Mouse (Mus musculus): ENCODE measurements around the gene Gnaz. TPM values are rescaled to one million over a fixed set of nuclear protein-coding genes. Genes with fewer than 3 reads are reported as not detected.
A peak's percentile ranks its signal among the peaks of the same experiment; 100 is the strongest.

The Gnaz gene
- total and polyA plus RNA-seq, 2 experiments from 2014 or later: 106 to 140 TPM

- ATAC-seq (no peak), DNase-seq (peak; percentile 30)
- TF ChIP-seq CTCF (IDR thresholded peaks at IDR 0.05; ENCODE audit: low read depth): no peak
- Histone ChIP-seq H3K9me3 (ENCODE audit: low read length) (no peaks in the 10 kb centered on the region), H3K27me3 (ENCODE audit: insufficient read depth, low read length) (no peaks in the 10 kb centered on the region), H3K4me3 (ENCODE audit: low read depth, low read length) (peak overlapping the region; percentile 94), H3K27ac (ENCODE audit: low read depth, low read length) (peak overlapping the region; percentile 88; the same call in 1 of the 2 replicates), H3K36me3 (ENCODE audit: insufficient read depth) (0 out of 2 replicates have a peak, but pooled peaks cover 4% of the 10 kb centered on the region), H3K4me2 (ENCODE audit: low read depth) (peak overlapping the region; percentile 88), H3K9ac (peak overlapping the region; percentile 87), H3K4me1 (ENCODE audit: insufficient read depth) (peaks cover 37% of the 10 kb centered on the region)
- WGBS: 2% methylated on average over 71 of the region's 71 CpGs
Measured at GRCm38 (mm10) chr10:75061341-75062188, 94.6 kb downstream of the Gnaz start.

DNA sequence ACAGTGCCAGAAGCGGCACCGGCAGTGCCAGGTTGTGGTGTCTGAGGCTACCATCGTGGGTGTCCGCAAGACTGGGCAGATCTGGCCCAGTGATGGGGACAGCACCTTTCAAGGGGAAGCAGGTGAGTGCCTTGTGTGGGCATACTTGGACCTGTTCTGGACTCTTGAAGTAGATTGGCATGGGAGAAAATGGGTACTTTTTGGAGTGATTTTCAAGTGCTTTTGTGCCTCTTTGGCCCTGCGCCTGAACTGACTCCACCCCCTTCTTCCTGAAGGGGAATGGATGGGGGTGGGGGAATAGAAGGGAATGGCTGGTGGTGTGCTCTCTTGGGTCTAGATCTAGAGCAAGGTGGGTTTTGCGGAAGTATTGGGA is 95.2 kb downstream of the Gnaz start:
- 0 out of 2 replicates have a peak, but pooled peaks cover 4% of the 10 kb centered on the region for H3K36me3 ChIP-seq (ENCODE audit: insufficient read depth)
- 6% methylated on average over 6 of the region's 6 CpGs for WGBS
- H3K27ac ChIP-seq (ENCODE audit: low read depth, low read length): no peak overlapping the region
- DNase-seq: no peak
- no peaks in the 10 kb centered on the region for H3K9me3 ChIP-seq (ENCODE audit: low read length)
- peak overlapping the region; percentile 88 for H3K4me2 ChIP-seq (ENCODE audit: low read depth)
- peaks cover 37% of the 10 kb centered on the region for H3K4me1 ChIP-seq (ENCODE audit: insufficient read depth)
- H3K4me3 ChIP-seq (ENCODE audit: low read depth, low read length): peak overlapping the region; percentile 94
- ATAC-seq: no peak
- no peak for TF ChIP-seq CTCF (IDR thresholded peaks at IDR 0.05; ENCODE audit: low read depth)
- no peaks in the 10 kb centered on the region for H3K27me3 ChIP-seq (ENCODE audit: insufficient read depth, low read length)
- peak overlapping the region; percentile 87 for H3K9ac ChIP-seq

DNA sequence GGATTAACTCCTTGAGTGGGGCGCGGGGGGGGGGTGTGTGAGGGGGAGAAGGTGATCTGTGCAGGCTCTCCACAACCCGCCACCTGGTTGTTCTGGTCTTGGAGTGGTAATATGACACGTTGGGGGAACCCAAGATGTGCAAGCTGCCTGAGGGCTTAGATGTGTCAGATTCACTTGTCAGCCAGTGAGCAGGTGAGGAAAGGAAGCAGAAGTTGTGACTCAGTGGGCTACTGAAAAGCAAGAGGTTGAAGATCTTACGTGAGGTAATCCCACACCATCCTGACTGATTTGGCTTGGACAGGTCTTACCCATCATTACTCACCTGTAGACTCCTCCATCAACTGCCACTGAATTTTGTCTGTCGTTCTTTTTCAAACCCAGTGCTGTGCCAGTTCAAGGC is 95.6 kb downstream of the Gnaz start:
- no peaks in the 10 kb centered on the region for H3K9me3 ChIP-seq (ENCODE audit: low read length)
- 0 out of 2 replicates have a peak, but pooled peaks cover 4% of the 10 kb centered on the region for H3K36me3 ChIP-seq (ENCODE audit: insufficient read depth)
- TF ChIP-seq CTCF (IDR thresholded peaks at IDR 0.05; ENCODE audit: low read depth): no peak
- H3K27me3 ChIP-seq (ENCODE audit: insufficient read depth, low read length): no peaks in the 10 kb centered on the region
- WGBS: 40% methylated on average over 6 of the region's 6 CpGs
- no peak overlapping the region for H3K27ac ChIP-seq (ENCODE audit: low read depth, low read length)
- 0 out of 2 replicates have a peak overlapping the region, but pooled peaks have one; percentile 33 for H3K9ac ChIP-seq
- peaks cover 41% of the 10 kb centered on the region for H3K4me1 ChIP-seq (ENCODE audit: insufficient read depth)
- H3K4me3 ChIP-seq (ENCODE audit: low read depth, low read length): peak overlapping the region; percentile 94
- DNase-seq: no peak
- peak overlapping the region; percentile 88 for H3K4me2 ChIP-seq (ENCODE audit: low read depth)
- no peak for ATAC-seq

DNA sequence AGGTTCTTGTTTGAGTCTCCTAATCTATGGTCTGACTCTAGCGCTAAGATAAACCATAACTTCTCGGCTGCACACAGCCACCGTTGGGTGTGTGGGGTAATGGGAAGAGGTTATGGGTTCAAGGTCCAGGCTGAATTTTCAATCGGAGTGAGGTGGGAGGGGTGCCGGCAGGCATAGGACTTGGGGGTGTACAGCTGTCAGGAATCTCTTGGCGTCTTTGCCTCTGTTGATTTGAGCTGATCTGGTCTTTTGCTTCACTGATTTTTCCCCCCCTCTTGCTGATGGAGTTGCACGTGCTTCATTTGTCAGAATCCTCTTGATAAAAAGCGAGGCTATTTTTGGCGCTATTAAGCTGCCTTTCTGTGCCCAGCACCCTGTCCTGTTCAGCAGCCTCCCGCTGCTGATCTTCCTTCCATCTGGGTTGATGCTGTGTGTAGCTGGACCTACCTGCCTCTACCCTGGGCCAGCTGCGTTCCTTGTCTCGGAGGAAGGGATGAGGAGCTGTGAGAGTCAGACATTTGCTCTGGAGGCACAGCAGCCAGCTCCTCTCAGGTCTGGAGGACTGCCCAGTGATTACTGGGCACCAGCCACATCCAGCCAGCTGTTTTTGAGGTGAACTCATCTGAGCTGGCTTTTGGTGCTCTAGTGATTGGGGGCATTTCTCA is 96.5 kb downstream of the Gnaz start:
- Histone ChIP-seq H3K27me3 (ENCODE audit: insufficient read depth, low read length) (no peaks in the 10 kb centered on the region), H3K27ac (ENCODE audit: low read depth, low read length) (0 out of 2 replicates have a peak overlapping the region, but pooled peaks have one; percentile 30), H3K4me2 (ENCODE audit: low read depth) (peak overlapping the region; percentile 88), H3K9me3 (ENCODE audit: low read length) (no peaks in the 10 kb centered on the region), H3K36me3 (ENCODE audit: insufficient read depth) (0 out of 2 replicates have a peak, but pooled peaks cover 4% of the 10 kb centered on the region), H3K4me1 (ENCODE audit: insufficient read depth) (peaks cover 41% of the 10 kb centered on the region), H3K9ac (peak overlapping the region; percentile 23), H3K4me3 (ENCODE audit: low read depth, low read length) (peak overlapping the region; percentile 94)
- TF ChIP-seq CTCF (IDR thresholded peaks at IDR 0.05; ENCODE audit: low read depth): no peak
- WGBS: 35% methylated on average over 12 of the region's 12 CpGs
- no peak for ATAC-seq
- DNase-seq: peak; percentile 23

DNA sequence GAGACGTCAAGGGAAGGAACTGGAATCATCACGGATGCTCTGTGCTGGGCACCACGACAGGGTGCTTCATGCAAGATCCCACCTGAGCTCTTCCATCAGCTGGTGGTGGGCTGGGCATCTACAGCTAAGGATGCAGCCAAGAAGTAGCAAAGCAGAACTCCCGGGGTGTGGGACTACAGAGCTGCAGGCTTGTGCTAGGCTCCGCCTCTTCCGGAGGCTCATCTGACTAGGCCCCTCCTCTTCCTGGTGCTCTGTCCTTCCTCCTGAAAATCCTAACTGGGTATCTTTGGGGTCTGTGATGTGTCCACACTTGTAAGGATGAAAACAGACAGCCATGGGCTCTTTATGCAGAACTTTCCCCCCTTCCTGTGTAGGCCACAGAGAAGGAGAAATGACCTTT is 98.7 kb downstream of the Gnaz start:
- ATAC-seq: no peak
- no peak for TF ChIP-seq CTCF (IDR thresholded peaks at IDR 0.05; ENCODE audit: low read depth)
- 77% methylated on average over 6 of the region's 6 CpGs for WGBS

More for the DNA sequence above, 98.7 kb downstream of the Gnaz start:
- Histone ChIP-seq H3K36me3 (ENCODE audit: insufficient read depth) (0 out of 2 replicates have a peak, but pooled peaks cover 4% of the 10 kb centered on the region), H3K27ac (ENCODE audit: low read depth, low read length) (0 out of 2 replicates have a peak overlapping the region, but pooled peaks have one; percentile 9), H3K4me2 (ENCODE audit: low read depth) (peak overlapping the region; percentile 88; the same call in 1 of the 2 replicates), H3K27me3 (ENCODE audit: insufficient read depth, low read length) (no peaks in the 10 kb centered on the region), H3K9ac (no peak overlapping the region), H3K4me3 (ENCODE audit: low read depth, low read length) (no peak overlapping the region), H3K4me1 (ENCODE audit: insufficient read depth) (peaks cover 35% of the 10 kb centered on the region), H3K9me3 (ENCODE audit: low read length) (no peaks in the 10 kb centered on the region)
- DNase-seq: no peak

Other genes starting within 250 kb of the Gnaz start
- 0.23 and 0.24 TPM in 2 replicates for gene Rsph14, start 65.4 kb downstream of the Gnaz start, total RNA-seq (2014; rRNA removed)
- 0.90 and 1.1 TPM in 2 replicates for gene Rsph14, start 65.4 kb downstream of the Gnaz start, polyA plus RNA-seq (2015; fragmentation: Nextera tagmentation; extraction: Ambion mirVana)
- gene Rab36, start 69.9 kb downstream of the Gnaz start, total RNA-seq (2014; rRNA removed): 20.1 and 24.4 TPM in 2 replicates
- gene Rab36, start 69.9 kb downstream of the Gnaz start, polyA plus RNA-seq (2015; fragmentation: Nextera tagmentation; extraction: Ambion mirVana): 17.9 and 26.8 TPM in 2 replicates
- gene Bcr, start 93.4 kb downstream of the Gnaz start, total RNA-seq (2014; rRNA removed): 44.9 and 49.6 TPM in 2 replicates
- 6.9 and 10.1 TPM in 2 replicates for gene Bcr, start 93.4 kb downstream of the Gnaz start, polyA plus RNA-seq (2015; fragmentation: Nextera tagmentation; extraction: Ambion mirVana)
- 46.1 and 64.5 TPM in 2 replicates for gene Specc1l, start 244.9 kb downstream of the Gnaz start, total RNA-seq (2014; rRNA removed)
- gene Specc1l, start 244.9 kb downstream of the Gnaz start, polyA plus RNA-seq (2015; fragmentation: Nextera tagmentation; extraction: Ambion mirVana): 16.2 and 21.4 TPM in 2 replicates

All from forebrain, postnatal 0 days (tissue).